Mouse (Mus musculus): ENCODE measurements around the gene Tbrg1.
A peak's percentile ranks its signal among the peaks of the same experiment; 100 is the strongest.

Tbrg1 gene

DNA sequence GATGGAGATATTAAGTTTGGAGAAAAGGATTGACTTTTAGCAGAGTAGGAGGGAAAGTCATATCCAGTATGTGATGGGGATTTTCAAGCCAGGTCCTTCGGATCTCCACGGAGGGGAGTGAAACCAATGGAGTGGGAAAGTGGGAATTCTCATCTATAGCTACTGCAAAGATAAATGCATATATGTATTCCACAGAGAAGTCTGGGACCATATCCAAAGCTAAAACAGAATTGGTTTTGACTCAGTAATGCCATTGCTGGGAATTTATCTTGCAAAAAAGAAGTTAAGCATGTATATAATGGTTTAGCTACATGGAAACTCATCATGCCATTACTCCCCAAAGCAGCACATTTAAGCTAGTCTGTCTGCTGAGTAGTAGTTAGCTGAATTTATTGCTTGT lies 24.8 kb downstream of the Tbrg1 start:
- no peak for DNase-seq (ENCODE audit: low read depth, low spot score)

DNA sequence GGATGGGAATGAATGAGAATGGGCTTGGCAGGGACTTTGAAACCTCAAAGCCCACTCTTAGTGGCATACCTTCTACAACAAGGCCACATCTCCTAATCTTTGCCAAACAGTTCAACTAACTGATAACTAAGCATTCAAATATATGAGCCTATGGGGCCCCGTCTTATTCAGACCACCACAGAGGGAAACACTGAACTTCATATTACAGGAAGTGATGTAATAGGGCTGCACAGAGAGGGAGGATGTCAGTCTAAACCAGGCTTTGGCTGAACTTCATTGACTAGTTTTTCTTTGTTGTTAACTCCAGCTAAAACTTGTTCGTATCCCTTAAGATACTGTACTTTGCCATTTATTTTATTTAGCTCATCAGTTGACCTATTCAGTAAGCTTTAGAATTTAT lies 27.2 kb downstream of the Tbrg1 start:
- DNase-seq (ENCODE audit: low read depth, low spot score): no peak

DNA sequence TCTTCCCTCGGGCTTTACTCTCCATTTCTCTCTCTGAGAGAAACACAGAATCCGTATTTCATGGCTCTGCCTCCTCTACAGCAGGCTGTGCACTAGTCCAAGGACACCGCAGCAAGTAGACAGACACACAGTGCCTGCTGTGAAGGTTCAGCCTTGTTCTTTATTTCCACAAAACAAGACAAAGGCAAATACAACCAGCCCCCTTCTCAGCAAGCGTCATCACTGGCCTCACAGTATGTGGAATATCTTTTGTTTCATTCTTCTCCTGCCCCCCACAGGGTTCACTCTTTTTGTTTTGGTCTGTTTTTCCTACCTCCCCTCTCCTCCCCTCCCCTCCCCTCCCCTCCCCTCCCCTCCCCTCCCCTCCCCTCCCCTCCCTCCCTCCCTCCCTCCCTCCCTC lies 28.5 kb downstream of the Tbrg1 start:
- no peak for DNase-seq (ENCODE audit: low read depth, low spot score)

DNA sequence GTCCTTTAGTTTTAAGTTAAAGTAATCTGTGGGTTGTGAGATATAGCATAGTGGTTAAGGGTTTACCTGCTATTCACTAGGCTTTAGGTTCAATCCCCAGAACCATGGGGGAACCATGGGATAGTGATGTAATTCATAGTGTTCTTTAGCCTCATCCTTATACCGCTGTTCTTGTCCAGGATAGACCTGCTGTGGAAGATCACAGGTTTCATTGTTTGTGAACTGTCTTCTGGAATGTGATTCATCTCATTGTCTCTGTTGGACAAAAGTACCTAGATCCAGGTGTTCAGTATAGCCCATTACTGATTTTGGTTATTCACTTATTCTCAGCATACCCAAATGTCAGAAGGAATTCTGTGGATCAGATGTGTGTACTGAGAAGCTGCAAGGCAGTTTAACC lies 29.8 kb downstream of the Tbrg1 start:
- DNase-seq (ENCODE audit: low read depth, low spot score): no peak

DNA sequence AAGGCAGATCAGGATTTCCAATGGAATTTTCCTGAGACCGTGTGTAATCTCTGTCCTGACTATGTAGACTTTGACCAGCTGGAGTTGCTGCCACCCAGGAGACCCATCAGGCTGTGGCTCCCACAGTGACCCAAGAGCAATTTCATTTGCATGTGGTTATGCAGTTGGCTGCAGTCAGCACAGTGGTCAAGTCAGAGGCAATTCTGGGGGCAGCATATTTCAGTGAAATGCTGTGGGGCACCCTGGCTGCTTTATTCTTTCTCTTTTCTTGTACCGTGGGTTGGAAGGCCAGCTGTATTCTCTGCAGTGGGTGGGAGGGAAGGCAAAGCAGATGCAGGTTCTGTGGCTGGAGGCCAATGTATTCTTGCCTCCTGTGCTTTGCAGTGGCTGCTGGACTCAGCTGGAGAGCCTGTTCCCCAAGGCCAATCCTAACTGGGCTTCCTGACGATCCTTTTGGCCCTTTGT lies 31.0 kb downstream of the Tbrg1 start:
- no peak for DNase-seq (ENCODE audit: low read depth, low spot score)

DNA sequence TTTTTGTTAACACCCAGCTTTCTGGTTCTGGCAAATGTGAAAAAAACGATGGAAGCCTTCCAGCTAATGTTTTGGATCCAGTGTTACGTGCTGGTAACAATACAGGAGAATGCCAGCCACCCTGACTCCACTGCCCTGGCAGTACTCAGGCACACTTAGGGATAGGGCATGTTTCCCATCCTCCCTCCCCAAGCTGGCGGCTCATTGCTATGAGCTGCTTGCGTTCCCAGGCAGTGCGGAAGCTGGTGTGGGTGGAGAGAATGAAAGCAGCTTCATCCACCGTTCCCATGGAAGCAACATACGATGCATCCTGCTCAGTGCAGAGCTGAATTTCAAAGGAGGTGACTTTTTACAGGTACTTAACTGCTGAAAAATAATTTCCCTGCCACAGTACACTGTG lies 31.5 kb downstream of the Tbrg1 start:
- DNase-seq (ENCODE audit: low read depth, low spot score): no peak

DNA sequence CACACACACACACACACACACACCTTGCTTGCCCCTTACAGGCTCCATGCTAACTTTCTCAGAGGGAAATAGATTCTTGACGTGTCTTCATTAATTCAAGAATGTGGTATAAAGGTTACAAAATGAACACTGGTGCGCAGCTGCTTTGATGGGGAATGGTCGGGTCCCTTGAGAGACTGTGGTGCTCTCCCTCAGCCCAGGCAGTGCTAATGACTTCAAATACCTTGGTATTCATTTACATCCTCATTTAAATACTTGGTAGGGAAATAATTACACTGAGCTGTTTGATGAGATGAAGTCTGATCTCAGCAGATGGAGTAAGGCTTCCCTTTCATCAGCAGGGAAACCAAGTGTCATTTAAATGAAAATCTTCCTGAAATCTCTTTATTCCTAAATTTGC lies 32.0 kb downstream of the Tbrg1 start:
- DNase-seq (ENCODE audit: low read depth, low spot score): no peak

DNA sequence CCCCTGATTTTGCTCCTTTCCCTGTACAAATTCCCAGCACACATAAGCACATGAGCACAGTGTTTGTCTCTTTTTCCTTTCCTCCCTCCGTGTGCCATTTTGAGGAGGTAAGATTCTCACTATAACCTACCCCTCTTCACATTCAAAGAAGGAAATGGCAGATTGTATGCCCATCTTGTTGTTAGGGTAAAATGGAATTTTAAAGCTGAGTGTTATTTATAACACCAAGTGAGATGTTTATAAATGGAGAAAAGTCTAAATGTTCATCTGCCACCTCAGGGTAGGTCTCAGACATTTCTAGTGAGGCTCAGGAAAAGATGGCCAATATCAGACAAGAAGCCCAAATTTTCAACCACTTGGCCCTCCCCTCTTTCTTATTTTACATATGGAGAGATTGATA lies 32.6 kb downstream of the Tbrg1 start:
- DNase-seq (ENCODE audit: low read depth, low spot score): no peak

DNA sequence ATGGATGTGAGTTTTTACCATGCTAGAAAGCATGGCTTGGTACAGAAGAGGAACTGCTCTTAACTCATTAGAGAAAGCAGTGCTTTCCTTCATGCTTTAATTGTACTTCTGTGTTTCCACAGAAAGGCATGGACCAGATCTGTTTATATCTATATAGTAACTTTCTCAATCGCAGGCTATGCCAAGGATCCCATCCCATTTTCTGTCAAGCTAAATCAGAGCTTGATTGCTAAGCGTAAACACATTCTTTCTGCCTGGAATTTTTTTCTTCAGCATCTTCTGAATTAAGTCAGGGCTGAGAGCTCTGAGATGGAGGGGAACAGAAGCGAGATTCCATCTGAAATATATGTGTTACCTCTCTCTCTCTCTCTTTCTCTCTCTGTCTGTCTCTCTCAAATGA lies 33.1 kb downstream of the Tbrg1 start:
- DNase-seq (ENCODE audit: low read depth, low spot score): no peak

DNA sequence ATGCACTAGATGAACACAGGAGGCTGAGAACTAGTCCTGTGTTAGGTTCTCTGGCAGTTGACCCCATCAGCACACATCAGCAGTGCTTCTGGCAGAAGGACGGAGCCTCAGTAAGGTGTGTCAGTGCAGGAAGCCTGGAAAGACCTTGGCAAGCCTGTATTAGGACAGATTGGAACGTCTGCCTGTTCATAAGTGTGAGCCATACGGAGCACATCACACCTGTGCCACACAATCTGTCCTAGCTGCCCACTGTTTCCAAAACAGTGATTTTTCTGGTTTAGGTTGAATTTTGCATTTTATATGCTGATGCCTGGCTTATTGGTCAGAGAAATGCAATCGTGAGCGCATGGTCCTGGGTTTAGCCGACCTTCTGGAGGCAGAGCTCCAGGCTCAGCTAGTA lies 35.8 kb downstream of the Tbrg1 start:
- no peak for DNase-seq (ENCODE audit: low read depth, low spot score)

DNA sequence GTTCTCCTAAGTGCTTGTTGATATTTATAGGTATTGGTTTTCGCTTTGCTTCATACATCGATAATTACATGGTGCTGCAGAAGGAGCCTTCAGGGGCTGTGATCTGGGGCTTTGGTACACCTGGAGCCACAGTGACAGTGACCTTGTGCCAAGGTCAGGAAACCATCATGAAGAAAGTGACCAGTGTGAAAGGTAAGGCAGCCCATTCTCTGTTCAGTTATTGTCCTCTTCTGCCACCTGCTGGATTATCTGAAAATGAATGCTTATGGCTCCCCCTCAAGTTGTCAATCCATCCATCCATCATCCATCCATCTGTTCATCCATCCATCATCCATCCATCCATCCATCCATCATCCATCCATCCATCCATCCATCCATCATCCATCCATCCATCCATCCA lies 40.3 kb downstream of the Tbrg1 start:
- peak; percentile 43 for DNase-seq (ENCODE audit: low read depth, low spot score)

DNA sequence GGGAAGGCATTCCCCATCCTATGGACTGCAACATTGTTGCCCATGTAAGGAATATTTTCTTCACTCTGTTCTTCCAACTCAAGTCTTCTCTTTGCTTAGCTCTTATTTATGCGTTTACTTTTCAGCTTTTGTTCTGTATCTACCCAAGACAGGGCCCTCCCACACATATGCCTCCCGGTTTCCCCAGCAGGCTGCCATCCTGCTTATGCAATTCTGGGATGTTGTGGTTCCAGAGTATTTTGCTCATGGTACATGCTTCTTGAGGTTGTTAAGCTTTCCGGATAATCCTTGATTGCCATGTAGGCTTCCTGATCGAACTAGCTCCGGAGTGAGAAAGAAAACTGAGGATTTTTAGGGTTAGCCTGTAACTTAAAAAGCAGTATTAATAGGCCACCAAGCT lies 41.9 kb downstream of the Tbrg1 start:
- no peak for DNase-seq (ENCODE audit: low read depth, low spot score)

DNA sequence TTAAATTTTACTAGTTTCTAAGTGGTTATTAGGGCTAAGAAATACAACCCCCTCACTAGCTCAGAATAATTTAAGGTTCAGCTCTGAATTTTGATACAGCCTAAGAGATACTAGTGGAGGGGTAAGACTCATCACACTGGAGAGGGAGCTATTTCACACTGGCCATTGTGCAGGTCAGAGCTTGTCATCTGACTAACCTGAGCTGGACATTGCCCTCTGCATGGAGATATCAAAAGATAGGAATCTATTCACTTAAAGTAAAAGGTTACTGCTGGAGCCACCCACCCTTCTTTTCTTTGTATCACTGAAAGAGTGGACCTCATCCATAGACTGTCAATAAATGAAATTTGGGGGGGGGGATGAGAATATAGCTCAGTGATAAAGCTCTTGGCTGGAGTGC lies 42.8 kb downstream of the Tbrg1 start:
- no peak for DNase-seq (ENCODE audit: low read depth, low spot score)

DNA sequence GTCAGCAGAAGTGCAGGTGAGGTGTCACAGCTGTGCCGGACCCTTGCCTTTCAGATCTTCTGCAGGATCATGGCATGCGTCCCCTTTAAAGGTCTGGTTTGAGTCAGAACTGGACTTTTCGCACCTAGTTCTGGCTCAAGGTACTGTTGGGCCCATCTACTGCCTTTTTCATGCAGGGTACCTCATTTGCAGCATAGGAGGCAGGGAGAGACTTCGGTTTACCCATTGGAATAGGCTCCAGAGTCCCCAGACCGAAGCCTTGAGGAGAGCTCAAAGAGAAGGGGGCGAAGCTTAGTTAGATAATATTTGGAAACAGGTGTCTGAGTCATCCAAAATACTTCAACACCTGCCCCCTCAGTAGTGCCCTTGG lies 43.2 kb downstream of the Tbrg1 start:
- DNase-seq (ENCODE audit: low read depth, low spot score): no peak

DNA sequence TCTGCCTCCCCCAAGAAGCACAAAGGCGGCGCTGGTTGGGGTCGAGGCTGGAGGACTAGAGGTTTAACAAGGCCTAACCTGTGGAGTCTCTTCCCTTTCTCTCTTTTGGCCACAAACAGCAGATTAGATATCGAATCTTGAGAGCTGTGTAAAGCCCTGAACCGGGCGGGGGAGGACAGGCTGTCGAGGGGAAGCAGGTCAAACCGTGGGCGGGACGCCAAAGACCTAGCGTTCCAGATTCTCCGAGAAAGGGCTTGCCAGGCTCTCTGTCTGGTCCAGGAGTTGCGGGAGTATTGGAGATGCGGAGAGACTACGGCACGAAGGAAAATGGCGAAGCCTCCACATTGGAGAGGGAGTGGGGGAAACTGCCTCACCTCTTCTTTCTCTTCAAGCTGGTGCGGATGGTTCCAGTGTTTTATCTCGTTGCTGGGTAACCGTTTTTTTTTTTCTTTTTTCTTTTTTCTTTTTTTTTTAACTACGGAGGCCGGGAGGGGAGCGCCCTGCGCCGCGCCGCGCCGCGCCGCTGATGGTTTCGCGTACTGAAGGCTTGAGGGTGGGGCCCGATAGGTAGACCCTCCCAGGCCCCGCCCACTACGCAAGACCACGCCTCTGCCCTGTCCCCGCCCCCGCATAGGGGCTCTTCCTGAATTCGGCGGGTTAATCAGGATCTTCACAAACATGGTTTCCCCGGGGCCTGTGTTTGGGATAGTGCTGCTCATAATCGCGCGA lies 43.8 kb downstream of the Tbrg1 start, which contains the start of gene Spa17:
TSS of gene Spa17 (minus strand) at position 541 of the 729 bp plus-strand sequence.
- DNase-seq (ENCODE audit: low read depth, low spot score): peak; percentile 90

DNA sequence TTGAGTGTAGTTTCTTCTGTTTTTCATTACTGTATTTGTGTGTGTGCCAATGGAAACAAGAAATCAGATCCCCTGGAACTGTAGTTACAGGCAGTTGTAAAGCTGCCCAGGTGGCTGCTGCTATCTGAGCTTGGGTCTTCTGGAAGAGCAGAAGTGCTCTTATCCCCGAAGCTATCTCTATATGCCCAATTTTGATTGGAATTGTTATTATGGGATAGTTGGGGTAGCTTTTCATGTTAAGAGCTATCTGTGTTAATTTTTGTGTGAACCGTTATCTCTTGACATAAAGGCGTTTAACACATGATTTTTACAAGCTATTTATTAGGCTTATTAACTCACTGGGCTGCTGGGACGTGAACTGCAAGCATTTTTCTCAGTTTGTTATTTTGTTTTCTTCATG lies 47.6 kb downstream of the Tbrg1 start:
- DNase-seq (ENCODE audit: low read depth, low spot score): no peak

DNA sequence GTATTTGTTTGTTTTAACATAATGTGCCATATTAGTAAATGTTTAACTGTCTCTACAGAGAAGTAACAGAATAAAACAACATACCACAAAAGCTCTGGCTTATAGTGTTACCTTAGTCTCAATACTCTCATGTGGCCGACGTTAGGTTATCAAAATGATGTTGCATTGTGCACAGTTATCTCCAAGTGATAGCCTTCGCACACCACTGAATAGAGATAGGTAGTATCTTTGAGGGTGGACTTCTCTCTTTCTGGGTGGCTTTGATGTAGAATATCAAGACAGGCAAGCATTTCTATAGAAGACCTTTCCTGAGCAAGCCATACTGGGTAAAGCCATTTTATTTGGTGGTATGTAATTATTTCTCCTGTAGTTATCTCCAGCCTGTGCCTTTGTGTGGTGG lies 52.0 kb downstream of the Tbrg1 start:
- no peak for DNase-seq (ENCODE audit: low read depth, low spot score)

DNA sequence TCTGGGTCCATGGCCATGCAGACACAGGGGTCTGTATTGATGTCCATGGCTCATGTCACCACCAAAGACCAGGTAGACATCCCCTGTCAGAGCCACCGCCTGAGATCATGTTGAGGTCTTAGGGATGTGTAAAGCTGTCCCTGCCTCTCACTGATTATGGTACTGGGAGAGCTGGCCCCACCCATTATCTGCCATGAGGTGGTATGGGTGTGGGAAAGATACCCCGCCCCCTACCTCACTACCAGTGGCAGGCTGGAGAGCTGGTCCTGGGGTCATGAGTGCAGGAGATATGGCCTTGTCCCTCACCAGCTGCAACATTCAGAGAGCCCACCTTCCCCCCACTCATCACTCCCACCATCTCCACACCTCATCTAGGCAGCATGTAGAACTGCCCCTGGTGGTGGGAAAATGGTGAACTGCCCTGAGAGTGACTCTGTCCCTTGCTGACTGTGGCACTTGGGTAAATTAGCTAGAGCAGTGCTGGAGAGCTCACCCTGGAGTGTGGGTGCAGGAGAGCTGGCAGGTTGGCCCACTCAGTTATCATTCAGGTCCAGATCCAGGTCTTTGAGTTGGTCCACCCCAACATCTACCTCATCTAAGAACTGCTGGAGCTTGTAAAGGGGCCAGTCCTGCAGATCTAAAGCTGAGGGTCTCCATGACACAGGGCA lies 56.4 kb downstream of the Tbrg1 start:
- DNase-seq (ENCODE audit: low read depth, low spot score): no peak
